14 mouse cellular contexts compared by ENCODE assay signal in the genomic region with DNA sequence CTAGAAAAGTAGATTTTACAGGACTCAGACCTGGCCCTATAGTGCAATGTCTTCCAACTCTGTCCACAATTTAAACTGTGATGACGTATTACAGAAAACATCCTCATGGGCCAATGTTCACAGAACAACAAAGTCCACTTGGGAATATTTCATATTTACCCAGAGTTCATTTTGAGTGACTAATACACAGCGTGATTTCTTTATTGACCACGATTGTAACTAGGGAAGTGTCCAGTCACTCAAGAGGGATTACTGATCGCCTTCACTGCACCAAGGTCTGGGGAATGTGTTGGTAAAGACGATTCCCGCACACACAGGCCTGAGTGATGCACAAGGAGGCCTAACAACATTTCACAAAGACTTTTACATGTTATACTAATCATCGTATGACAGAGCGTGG.
"Had no signal": no experiment of that assay in that cellular context is flagged by ENCODE, and none has a peak within 500 bp of the region (broad histone marks: within the 10 kb centered on the region; RNA-seq: fewer than 3 reads in every experiment).

No protein-coding gene starts in this region.

- DNase-seq: lung, adult 18-20 months; lung, embryonic 14.5 days; lung, postnatal 10 days; right cerebral cortex, postnatal 14 days; thymus, adult 18-20 months; thymus, postnatal 14 days; thymus, postnatal 36 days had no signal

- H3K4me1 ChIP-seq: megakaryocyte, embryonic 14.5 days; midbrain, embryonic 12.5 days; midbrain, embryonic 15.5 days; neural tube, embryonic 12.5 days; stomach, embryonic 15.5 days had no signal

- H3K27ac ChIP-seq: macrophage; midbrain, embryonic 12.5 days; midbrain, embryonic 15.5 days; neural tube, embryonic 12.5 days; stomach, embryonic 15.5 days; stomach, postnatal 0 days had no signal

- H3K4me2 ChIP-seq: lung, embryonic 14.5 days; midbrain, embryonic 12.5 days; midbrain, embryonic 15.5 days; neural tube, embryonic 12.5 days; stomach, embryonic 15.5 days had no signal

- ATAC-seq: midbrain, embryonic 15.5 days had no signal

- H3K36me3 ChIP-seq: midbrain, embryonic 12.5 days; midbrain, embryonic 15.5 days; neural tube, embryonic 12.5 days; stomach, embryonic 15.5 days had no signal

- H3K9ac ChIP-seq: lung, embryonic 14.5 days; midbrain, embryonic 12.5 days; midbrain, embryonic 15.5 days; neural tube, embryonic 12.5 days; stomach, embryonic 15.5 days had no signal

- H3K9me3 ChIP-seq: midbrain, embryonic 12.5 days; midbrain, embryonic 15.5 days; neural tube, embryonic 12.5 days; stomach, embryonic 15.5 days had no signal

- H3K27me3 ChIP-seq: megakaryocyte, embryonic 14.5 days; midbrain, embryonic 12.5 days; midbrain, embryonic 15.5 days; neural tube, embryonic 12.5 days; stomach, embryonic 15.5 days had no signal

- H3K4me3 ChIP-seq: megakaryocyte, embryonic 14.5 days; midbrain, embryonic 12.5 days; midbrain, embryonic 15.5 days; neural tube, embryonic 12.5 days; stomach, embryonic 15.5 days had no signal
